Mouse (Mus musculus) urinary bladder, adult 2 months (tissue): ENCODE results near the gene Apobr. TPM values are rescaled to one million over a fixed set of nuclear protein-coding genes. Genes with fewer than 3 reads are reported as not detected.
A peak's percentile ranks its signal among the peaks of the same experiment; 100 is the strongest.

Experiments
- DNase-seq: peaks from one replicate; pipeline ENCODE4 v3.0.0; 2022; ENCODE audit warnings: low spot score
- polyA plus RNA-seq: library from polyadenylated mRNA; depleted of rRNA; stranded (reverse); fragments of >200 nt; gene quantifications from 2 replicates; pipeline ENCODE4 v1.2.3, GENCODE M21; 2012

Apobr gene
- polyA plus RNA-seq, 1 experiment, result 2.1 TPM

GRCm38 (mm10) chr7:126598919-126599318 lies 14.2 kb downstream of the Apobr start:
- DNase-seq, result no peak

GRCm38 (mm10) chr7:126601896-126602295 lies 17.2 kb downstream of the Apobr start:
- DNase-seq, result no peak

GRCm38 (mm10) chr7:126602650-126603049 lies 17.9 kb downstream of the Apobr start:
- no peak for DNase-seq

GRCm38 (mm10) chr7:126606611-126607010 lies 21.9 kb downstream of the Apobr start:
- no peak for DNase-seq

- no peak for DNase-seq
Measured at GRCm38 (mm10) chr7:126607064-126607463, 22.3 kb downstream of the Apobr start.

GRCm38 (mm10) chr7:126607796-126608195 lies 23.1 kb downstream of the Apobr start:
- no peak for DNase-seq

GRCm38 (mm10) chr7:126612736-126613135 lies 28.0 kb downstream of the Apobr start:
- DNase-seq, result no peak

DNA sequence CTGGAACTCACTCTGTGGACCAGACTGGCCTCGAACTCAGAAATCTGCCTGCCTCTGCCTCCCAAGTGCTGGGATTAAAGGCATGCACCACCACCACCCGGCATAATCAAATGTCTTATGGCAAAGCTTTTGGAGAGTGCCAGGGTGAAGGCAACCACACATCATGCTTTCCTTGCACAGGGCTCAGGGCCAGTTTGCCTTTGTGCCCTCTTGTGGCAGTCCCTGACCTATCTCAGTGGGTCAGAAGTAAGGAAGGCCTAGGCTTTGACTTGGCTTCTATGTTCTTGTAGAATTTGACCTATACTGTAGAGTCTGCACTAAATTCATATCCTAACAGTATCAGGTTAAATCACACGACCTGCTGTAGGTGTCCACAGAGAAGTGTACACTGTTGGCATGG lies 32.0 kb downstream of the Apobr start:
- no peak for DNase-seq

DNA sequence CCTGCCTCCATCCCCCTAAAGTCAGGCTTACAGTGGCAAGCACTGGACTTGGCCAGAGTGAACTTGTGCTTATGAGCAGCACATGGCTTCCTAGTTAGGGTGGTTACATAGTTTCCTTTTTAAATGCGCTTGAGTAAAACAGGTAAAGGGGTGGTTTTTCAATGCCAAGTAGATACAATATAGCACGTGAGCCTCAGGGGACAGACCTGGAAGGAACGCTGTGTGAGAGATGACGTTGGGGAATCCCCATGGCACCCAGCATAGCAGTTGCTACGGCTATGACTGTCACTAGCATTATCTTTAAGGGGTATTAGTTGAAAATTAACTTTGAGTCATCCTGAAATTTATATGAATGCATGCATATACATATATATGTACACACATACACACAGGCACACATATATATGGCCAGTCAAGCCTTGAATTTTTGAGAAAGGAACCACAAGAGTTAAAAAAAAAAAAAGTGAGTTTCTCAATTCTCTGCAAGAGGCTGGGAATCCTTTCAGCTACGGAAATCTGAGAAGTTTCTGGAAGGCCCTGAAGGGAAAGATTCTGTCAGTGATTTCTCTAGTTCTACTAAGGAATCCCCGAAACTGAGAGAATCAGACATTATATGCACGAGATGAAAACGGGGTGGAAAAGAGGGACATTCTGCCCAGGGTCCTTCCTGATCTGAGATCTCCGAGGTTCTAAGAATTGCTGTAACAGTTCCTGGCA lies 35.0 kb downstream of the Apobr start:
- DNase-seq, result no peak

- no peak for DNase-seq
Measured at GRCm38 (mm10) chr7:126621452-126622359, 37.0 kb downstream of the Apobr start.

DNA sequence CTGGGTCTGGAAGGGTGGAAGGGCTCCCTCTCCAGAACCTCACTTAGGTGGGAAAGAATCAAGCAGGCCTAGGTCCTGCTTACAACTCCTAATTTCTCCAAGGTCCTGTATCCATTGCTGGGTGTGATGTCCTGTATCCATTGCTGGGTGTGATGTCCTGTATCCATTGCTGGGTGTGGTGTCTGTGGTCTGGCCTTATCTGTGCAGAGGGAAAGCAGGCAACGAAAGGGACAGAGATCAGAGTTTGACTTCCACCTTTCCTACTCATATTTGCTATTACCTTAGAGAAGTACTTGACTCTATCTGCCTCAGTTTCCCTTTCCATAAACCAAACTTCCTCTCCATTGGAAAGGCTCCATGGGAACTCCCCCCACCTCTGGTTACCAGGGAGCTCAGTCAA lies 38.6 kb downstream of the Apobr start:
- no peak for DNase-seq

DNA sequence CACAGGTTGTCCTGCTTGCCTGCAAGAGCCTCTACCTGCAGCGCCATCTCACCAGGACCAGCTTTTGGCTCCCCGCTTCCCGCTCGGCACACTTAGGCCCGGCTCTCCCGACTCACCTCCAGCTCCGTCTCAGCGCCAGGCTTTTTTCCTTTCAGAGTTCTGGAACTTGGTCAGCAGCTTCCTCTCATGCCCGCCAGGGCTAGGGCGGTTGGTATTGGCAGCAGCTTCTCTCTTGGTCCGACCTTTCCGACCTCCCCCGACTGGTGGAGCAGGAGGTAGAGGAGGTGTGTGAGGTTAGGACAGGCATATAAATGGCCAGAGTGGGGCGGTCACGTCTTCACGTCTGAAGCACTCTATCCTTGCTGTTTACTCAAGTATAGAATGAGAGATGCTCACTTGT lies 40.0 kb downstream of the Apobr start:
- no peak for DNase-seq

- peak; percentile 45 for DNase-seq
Measured at GRCm38 (mm10) chr7:126625369-126625768, 40.6 kb downstream of the Apobr start.

- DNase-seq, result no peak
Measured at GRCm38 (mm10) chr7:126625807-126626600, 41.3 kb downstream of the Apobr start.

DNA sequence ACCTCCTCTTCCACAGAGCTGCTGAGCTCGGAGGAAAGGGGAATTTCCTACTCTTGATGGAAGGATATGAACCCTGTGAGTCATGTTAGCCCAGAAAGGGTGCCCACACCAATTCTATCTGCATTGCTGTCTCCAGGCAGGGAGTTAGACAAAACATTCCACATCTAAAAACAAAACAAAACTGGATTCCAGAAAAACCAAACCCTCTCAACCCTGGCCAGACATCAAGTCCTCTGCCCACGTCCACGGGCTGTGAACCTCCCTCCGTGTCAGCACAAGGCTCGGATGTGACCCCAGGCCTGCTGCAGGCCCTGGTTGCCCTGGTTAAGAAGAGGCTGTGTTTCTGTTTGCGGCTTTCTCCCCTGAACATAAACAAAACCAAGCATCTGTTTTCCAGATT lies 43.4 kb downstream of the Apobr start:
- DNase-seq, result no peak

- DNase-seq, result no peak
Measured at GRCm38 (mm10) chr7:126629915-126630314, 45.2 kb downstream of the Apobr start.

- no peak for DNase-seq
Measured at GRCm38 (mm10) chr7:126630824-126631518, 46.2 kb downstream of the Apobr start, which contains the start of gene Nupr1. Nupr1 (minus strand) TSS chr7:126630861.

GRCm38 (mm10) chr7:126632478-126632877 lies 47.7 kb downstream of the Apobr start:
- no peak for DNase-seq

DNA sequence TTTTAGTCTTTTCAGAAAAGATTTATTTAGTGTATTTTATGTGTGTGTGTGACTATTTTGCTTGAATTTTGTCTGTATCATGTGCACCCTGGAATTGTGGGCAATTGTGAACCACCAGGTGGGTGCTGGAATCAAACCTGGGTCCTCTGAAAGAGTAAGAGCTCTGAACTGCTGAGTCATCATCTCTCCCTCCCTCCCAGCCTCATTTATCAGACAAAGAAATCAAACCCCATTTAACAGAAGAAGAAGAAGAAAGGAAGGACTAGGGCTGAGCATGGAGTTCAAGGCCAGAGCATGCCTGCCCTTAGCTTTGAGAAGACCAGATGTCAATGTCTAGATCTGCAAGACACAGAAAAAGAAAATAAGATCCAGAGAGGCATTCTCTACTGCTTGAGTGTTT lies 50.6 kb downstream of the Apobr start:
- no peak for DNase-seq

DNA sequence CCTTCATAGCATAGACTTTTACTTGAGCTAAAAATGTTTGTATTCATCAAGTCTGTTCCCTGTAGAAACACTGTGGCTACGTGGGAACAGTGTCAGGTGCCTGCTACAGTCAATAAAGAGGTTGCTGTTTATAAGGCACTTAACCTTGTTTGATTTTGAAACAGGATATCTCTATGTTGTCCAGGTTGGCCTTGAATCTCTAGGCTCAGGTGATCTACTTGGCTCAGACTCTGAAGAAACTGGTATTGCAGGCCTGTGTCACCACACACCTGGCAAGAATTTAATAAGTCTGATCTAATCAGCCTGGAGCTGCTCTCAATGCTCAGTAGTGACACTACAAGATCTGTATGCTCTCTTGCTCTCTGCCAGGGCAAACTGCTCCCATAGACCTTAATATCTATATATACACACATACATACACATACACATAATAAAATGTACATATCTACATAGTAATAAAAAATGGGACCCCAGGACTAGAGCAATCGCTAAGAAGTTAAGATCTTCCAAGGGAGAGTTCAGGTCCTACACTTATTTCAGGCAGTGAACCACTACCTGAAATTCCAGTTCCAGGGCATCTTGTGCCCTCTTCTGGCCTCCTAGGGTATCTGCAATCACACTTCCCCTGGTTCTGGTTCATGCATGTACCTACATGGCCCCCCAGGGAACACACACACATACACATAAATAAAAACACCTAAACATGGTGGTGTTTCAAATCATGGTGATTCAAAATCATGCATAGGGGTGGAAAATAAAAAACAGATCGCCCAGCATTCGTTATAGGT lies 52.2 kb downstream of the Apobr start:
- DNase-seq, result no peak
